Mouse (Mus musculus) spleen, adult 12 weeks (tissue): ENCODE results near the gene Zfand4.
"Not testable (repeated sequence)": the region's sequence is repeated elsewhere in the genome, so short reads cannot be mapped to it uniquely, and the experiment has no call there.

Source experiments
- DNase-seq: peaks from one replicate; pipeline ENCODE4 v3.0.0; 2022; ENCODE audit warnings: low spot score

The Zfand4 gene

GRCm38 (mm10) chr6:116264018-116264651, at the start of gene Zfand4:
Gene Zfand4 (plus strand): TSS chr6:116264222.
- DNase-seq: peak; percentile 88

- no peak for DNase-seq
Measured at GRCm38 (mm10) chr6:116227767-116228166, 36.3 kb upstream of the Zfand4 start.

- peak; percentile 62 for DNase-seq
Measured at GRCm38 (mm10) chr6:116228785-116229525, 35.1 kb upstream of the Zfand4 start.

GRCm38 (mm10) chr6:116234821-116235220, 29.2 kb upstream of the Zfand4 start:
- DNase-seq: not testable (repeated sequence)

- no peak for DNase-seq
Measured at GRCm38 (mm10) chr6:116235336-116235735, 28.7 kb upstream of the Zfand4 start.

GRCm38 (mm10) chr6:116238083-116238482, 25.9 kb upstream of the Zfand4 start:
- no peak for DNase-seq

- DNase-seq: no peak
Measured at GRCm38 (mm10) chr6:116240371-116240770, 23.7 kb upstream of the Zfand4 start.

- DNase-seq: no peak
Measured at GRCm38 (mm10) chr6:116259649-116260048, 4.4 kb upstream of the Zfand4 start.

GRCm38 (mm10) chr6:116260481-116260880, 3.5 kb upstream of the Zfand4 start:
- no peak for DNase-seq

- no peak for DNase-seq
Measured at GRCm38 (mm10) chr6:116262824-116263223, 1.2 kb upstream of the Zfand4 start.

GRCm38 (mm10) chr6:116264836-116265235, 814 bp downstream of the Zfand4 start:
- no peak for DNase-seq

- DNase-seq: no peak
Measured at GRCm38 (mm10) chr6:116265603-116266002, 1.6 kb downstream of the Zfand4 start.

GRCm38 (mm10) chr6:116266273-116267109, 2.5 kb downstream of the Zfand4 start:
- no peak for DNase-seq

- DNase-seq: no peak
Measured at GRCm38 (mm10) chr6:116267110-116267423, 3.0 kb downstream of the Zfand4 start.

GRCm38 (mm10) chr6:116275695-116276094, 11.7 kb downstream of the Zfand4 start:
- no peak for DNase-seq

- DNase-seq: no peak
Measured at GRCm38 (mm10) chr6:116278679-116279317, 14.8 kb downstream of the Zfand4 start.

- DNase-seq: no peak
Measured at GRCm38 (mm10) chr6:116281014-116281413, 17.0 kb downstream of the Zfand4 start.

GRCm38 (mm10) chr6:116282546-116282945, 18.5 kb downstream of the Zfand4 start:
- DNase-seq: peak; percentile 38

GRCm38 (mm10) chr6:116283280-116283679, 19.3 kb downstream of the Zfand4 start:
- DNase-seq: no peak

- DNase-seq: no peak
Measured at GRCm38 (mm10) chr6:116286321-116286720, 22.3 kb downstream of the Zfand4 start.

- peak; percentile 42 for DNase-seq
Measured at GRCm38 (mm10) chr6:116286870-116287575, 23.0 kb downstream of the Zfand4 start.

- DNase-seq: no peak
Measured at GRCm38 (mm10) chr6:116311411-116311810, 47.4 kb downstream of the Zfand4 start.
